Mouse (Mus musculus): ENCODE results near the gene Olfm2.

GRCm38 (mm10) chr9:20763099-20763498, 16.9 kb upstream of the Olfm2 start:
- TF ChIP-seq E2F4 (IDR thresholded peaks at IDR 0.05; ENCODE audit: insufficient read depth) (no peak), POLR2A (IDR thresholded peaks at IDR 0.05; ENCODE audit: insufficient read length, low read depth) (no peak)

All from myocyte (in vitro differentiated cells).